Mouse (Mus musculus): ENCODE results near the gene Lamtor2.
A peak's percentile ranks its signal among the peaks of the same experiment; 100 is the strongest.

Gene Lamtor2

DNA sequence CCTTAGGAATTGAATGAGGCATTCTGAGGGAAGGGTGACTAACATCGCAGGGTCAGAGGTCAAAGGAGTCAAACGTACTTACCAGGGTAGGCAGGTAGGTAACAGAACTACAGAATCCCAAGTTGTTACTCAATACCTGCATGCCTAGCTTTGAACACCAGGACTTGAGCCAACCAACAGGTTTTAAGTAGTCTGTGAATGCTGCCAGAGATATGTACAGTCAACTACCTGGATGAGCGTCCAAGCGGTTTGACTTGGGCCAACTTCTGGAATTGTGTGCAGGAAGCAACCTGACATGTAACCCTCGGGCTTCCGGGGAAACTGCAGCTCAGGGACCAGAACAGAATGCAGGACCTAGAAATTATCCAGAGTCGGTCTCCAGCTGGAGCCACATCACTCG, 29.8 kb downstream of the Lamtor2 start:
- DNase-seq = no peak

DNA sequence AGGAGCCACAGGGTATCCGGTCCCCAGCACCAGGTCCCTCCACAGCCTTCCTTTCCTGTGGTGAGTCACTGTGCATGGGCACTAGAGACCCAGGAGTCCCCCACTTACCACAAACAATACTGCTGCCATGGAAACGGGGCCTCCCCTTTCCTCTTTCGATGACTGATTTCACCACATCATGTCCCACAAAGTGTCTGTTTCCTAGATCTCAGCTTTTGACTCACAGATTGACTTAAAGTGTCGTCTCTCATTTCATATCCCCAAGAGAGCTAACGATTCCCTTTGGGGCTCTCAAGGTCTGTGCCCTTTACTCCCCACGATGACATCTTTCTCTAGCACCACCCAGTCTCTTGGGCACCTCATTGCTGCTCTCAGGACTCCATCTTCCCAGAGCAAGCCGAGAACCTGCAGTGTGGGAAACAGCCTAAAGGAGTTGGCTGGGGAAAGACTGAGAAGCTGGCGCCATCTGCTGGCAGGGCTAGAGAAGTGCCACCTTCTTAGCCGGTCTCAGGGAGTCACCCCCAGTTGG, 31.0 kb downstream of the Lamtor2 start:
- DNase-seq = peak; percentile 65

DNA sequence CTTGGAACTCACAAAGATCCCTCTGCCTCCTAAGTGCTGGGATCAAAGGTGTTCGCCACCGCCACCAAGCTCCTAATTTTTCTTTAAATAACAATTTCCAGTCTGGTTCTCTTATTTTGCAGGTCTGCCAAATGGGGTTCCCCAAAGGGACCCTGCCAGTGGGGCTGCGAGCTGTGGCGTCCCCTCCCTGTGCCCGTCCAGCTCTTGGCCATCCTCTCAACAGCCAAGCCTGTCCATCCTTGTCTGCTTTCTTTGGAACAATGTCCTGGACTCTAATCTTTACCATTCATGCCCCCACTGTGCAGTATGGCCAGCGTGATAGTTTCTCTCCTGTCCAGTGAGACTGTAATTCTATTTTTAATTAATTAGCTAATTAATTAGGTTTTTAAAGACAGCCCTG, 31.7 kb downstream of the Lamtor2 start:
- DNase-seq = no peak

DNA sequence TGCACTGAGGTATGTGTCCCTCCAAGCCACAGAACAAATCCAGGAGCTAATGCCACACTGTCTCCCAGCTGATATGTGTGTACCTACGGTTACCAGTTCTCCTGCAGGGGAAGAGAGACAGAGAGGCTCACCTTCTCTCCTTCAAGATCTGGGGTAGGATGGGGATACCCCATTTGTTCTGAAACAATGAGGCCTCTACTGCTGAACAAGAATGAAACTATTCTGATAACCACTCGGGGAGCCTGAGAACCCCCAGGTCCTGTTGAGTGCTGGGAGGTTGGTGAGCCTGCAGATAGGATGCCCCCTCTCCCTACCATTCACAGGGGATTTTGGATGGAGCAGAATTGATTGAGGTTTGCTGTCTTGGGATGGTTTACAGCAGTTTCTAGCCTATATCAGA, 32.8 kb downstream of the Lamtor2 start:
- DNase-seq = no peak

DNA sequence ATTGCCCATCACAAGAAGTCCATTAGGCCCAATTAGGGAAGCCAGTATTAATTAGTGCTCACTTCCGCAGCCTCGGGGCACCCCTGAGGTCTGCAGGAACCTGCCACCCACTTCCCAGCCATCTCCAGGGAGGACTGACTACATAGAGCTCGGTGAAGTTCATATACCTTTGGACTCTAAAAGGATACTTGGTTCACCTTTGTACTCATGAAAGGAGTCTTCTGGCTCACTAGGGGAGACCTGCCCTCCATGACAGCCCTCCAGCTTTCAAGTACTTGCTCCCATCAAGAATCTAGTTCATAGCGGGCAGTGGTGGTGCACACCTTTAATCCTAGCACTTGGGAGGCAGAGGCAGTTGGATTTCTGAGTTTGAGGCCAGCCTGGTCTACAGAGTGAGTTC, 34.5 kb downstream of the Lamtor2 start:
- no peak for DNase-seq

DNA sequence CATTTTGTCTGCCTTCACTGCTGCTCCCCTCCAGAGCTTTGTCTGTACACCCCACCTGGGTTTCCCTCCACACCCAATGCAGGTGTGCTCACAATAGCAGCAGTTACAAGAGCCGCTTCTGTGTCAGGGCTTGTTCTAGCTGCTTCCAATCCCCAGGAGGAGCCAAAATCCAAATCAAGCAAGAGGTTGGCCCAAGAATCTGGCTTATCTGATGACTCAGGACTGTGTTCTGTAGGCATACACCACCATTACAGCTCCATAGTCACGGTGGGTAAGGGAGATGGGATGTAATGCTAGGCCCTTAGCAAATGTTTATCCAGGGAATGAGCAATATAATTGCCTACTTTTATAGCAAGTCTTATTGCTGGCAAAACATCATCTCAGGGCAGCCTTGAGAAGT, 36.5 kb downstream of the Lamtor2 start:
- DNase-seq = no peak

DNA sequence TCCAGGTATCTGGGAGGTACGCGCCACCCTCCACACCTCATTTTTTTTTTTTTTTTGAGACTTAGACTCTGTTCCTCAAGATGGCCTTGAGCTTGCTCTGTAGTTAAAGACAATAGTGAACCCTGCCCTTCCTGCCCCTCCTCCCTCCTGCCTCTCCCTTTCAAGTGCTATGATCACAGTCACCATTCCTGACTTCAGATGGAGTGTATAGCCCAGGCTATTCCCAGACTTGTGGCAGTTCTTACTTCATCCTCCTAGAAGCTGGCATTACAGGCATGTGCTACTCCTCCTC, 37.8 kb downstream of the Lamtor2 start:
- no peak for DNase-seq

DNA sequence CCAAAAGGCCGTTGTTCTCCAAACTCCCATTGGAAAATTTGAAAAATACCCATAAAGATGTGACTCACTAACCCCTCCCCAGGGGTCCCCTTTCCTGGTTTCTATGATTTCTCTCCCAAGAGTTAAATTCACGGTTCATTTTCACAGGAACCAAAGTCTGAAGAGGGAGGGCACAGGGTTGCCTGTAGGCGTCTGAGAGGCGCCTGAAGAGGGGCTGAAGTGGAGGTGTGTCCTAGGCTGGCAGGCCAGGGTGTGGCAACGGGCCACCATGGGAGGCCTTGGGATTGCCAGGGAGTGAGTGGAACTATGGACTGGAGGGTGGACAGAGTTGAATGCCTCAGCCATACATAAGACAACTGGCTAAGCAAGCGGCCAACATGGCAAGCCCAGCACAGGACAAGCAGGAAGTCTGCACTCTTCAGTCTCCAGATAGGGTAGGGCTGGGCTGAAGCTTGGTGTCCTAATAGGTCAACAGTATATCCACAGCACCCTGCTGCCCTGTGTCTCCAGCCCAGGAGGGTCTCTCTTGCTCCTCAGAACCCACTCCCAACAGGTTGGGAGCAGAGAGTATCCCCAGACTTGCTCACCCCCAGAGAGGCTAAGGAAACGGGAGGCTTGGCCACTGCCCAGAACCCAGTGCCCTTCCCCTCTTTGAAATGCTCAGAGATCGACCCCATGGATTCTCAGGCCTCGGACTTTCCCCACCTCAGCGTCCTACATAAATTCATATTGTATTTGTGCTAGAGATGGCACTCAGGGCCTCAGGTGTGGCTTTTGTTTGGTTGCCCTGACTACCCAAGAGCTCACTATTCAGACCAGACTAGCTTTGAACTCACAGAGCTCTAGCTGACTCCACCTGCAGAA, 38.4 kb downstream of the Lamtor2 start:
- no peak for DNase-seq

DNA sequence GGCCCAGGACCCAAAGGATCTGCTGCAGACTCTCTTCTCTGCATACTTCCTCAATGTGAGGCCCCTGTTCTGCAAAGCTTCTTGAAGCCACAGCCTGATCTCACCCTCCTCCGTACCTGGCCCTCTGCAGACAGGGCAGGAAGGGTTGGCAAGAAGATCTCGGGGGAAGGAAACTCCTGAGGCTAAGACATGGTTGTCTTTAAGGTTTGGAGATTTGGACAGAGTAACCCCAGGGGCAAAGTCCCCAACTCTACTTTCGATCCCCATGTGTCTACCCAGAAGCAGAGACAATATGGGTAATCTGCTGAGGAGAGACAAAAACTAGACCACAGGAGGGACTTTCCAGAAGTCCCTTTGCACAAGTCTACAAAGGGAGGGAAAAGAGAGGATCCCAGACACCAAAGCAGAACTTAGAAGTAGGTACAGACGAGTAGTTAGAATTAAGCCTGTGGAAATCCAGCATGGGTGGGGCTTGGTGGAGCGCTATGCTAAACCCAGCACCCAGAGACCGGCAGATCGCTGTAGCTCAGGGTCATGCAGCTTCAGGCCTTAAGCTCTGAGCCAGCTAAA, 39.2 kb downstream of the Lamtor2 start:
- no peak for DNase-seq

DNA sequence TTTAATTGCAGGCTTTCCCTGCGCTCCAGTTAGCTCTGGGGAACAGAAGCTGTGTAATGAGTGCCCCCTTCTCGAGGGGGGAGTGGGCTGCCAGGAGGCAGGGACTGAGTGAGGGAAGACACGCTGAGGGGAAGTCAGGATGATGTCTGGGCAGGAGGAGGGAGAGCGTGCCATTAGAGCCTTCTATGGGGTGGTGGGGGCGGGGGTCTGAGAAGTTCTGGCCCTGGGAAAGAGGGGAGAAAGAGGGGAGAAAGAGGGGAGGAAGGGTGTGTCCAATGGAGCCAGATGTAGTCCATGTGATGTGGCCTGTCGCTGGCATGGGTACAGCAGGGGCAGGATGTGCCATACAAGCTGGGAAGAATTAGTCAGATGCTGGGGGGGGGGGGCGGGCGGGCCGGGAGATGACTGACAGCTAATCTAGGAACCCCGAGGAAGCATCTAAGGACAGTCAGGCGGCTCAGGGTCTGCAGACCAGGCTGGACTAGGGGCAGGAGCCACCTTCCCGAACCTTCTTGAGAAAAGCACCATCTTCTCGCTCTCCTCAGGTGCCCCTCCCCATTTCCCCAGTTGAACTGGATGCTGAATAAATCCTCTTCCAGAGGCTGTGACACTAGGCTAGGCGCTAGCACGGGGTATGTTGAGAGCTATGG, 39.9 kb downstream of the Lamtor2 start:
- DNase-seq = no peak

DNA sequence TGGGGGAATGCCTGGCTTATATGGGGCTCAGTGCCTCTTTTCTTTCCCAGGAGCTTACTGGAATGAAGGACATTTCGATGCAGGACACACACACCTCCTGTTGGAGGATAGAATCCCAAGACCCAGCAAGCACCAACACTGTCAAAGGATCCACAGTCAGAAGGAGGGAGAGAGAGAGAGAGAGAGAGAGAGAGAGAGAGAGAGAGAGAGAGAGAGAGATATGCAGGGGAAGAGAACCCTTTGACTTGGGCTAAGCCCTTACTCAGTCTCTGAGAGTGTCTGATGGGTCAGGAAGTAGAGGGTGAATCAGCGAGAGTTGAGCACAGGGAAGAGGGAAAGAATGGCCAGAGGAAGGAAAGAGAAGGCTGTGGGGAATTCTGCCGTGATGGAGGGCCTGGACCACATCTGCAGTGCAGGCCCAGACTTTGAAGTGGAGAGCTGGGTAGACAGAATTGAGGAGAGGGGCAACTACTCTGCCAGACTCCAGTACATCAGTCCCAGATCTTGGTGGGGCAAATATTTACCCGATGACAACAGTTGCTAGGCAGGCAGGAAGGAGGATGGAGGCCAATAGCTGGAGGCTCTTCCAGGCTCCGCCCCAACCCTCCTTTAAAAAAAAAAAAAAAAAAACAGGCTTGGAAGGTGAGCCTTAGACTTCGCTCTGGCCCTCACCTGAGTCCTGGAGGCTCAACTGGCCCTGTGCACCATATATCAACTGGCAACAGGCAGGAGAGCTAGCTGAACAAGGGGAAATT, 40.6 kb downstream of the Lamtor2 start:
- no peak for DNase-seq

DNA sequence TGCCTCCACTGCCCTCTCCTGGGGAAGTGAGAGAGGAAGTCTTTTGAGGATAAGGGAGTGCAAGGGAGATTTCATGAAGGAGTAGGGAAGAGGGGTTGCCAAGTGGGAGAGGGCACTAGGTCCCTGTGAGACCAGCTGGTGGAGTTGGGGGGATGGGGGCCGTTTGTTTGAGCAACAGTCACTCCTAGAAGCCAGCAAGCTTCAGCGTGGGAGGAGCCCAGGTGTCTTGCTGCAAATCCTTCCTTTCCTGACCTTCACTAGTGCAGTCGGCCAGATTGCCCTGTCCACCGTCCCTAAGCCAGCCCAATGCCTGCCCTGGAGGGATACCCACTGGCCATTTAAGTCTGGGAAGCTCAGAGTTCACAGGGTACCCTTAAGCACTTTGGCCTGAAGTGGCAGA, 41.3 kb downstream of the Lamtor2 start:
- DNase-seq = no peak

DNA sequence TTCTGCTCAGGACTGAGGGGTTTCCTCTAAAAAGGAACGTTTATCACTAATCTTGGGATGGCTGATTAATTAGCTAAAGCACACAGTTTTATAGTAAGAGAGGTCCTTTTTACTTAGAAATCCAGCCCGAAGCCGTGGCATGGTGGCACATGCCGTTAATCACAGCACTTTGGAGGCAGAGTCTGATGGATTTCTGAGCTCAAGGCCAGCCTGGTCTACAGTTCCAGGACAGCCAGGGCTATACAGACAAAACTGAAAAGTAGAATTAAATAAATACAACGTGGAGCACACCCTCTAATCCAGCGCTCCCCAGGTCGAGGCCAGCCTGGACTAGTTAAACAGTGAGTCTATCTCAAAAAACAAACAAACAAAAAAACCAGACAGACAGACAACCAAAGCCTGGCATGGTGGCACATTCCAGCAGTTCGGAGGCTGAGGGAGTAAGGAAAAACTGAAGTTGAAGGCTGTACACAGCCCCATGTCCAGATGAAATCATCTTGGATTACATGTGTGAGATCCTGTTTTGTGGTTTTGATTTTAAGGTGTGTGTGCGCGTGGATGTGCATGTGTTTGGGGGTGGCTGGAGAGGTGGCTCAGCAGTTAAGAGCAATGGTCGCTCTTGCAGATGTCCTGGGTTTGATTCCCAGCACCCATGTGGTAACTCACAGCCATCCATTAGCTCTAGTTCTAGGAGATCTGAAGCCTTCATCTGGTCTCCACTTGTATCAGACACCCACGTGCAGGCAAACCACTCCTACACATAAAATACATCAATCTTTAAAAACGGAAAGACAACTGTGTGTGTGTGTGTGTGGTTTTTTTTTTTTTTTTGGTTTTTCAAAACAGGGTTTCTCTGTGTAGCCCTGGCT, 42.2 kb downstream of the Lamtor2 start:
- DNase-seq = no peak

DNA sequence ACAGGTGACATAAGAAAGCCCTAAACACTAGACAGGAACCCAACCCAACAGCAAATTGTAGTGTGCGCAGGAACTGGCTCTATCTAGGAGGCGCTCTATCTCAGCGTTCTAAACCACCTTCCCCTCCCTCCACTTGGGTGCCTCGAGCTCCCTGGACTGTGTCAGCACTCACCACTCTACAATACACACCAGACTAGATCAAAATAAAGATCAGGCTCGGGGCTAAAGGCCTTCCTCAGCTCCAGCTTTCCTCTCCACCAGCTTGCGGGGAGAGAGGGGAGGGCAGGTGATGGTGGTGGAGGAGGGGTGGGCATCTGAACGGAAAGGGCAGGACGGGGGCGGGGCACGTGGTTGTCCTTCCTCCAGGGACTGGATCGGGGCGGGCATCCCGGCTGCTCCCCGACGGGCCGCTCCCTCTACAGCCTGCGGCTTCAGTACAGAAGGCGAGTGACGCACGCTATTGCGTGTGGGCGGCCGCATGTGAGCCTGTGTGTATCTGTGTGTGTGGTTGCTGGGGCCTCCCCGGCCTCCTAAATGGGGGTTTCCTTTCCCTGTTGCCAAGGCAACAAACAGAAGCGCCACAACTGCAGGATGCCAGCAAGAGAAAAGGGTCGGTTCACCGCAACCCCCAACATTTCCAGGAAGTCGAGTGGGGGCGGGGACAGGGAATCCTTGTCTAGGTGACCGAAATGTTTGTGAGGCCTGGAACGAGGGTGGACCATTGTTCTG, 43.0 kb downstream of the Lamtor2 start, which contains the start of gene Lmna:
Gene Lmna, minus strand, starts transcription at position 265 of the 729 bp plus-strand sequence.
- peak; percentile 94 for DNase-seq

DNA sequence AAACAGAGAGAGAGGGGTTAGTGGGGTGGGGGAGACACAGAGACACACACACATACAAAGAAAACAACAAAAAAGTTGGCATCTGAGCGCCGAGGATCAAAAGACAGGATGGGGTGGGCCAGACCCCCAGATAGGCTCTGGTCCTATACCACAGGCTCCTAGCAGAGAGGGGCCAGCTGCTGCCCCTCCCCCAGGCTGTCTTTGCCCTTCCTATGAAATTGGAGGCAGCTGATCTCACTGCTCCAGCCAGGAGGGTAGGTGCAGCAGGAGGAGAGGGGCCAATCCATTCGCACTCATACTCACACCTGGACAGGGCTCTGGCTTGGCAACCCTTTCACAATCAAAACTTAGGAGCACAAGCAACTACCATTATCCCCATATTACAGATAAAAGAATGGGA, 43.6 kb downstream of the Lamtor2 start:
- DNase-seq = no peak

DNA sequence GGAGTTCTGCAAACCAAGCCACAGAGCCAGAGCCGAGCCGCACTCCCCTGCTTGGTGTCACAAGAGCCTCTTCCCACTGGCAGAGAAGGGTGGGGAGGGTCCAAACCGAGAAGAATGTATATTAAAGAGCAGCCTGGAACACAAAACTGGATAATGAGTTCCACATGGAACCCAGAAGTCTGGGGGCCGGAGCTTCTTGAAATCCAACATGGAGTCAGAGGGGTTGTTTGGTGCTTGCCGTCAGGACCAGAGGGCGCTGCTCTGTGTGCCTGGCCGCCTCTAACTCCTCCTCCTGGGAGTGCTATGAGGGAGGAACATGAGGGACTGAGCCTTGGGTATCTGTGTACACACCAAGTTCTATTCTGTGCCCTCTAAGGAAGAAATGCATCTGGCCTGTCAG, 47.1 kb downstream of the Lamtor2 start:
- DNase-seq = no peak

DNA sequence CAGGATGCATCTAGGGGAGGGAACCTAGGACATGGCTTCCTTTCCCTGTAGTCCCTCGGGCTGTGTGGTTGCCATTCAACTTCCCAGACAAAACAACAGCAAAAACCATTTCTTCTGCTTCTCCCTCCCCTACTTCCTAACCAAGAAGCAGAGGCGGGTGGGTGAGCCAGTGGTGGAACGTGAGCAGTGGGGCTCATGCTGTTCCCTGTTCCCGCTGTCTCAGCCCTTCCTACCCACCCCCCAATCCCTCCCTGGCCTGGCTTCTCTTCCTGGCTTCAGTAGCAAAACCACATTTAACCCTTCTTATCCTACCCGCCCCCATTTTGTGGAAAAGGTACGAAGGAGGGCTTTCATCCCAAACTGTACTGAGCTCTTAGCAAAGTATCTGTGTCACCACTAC, 47.8 kb downstream of the Lamtor2 start:
- DNase-seq = no peak

DNA sequence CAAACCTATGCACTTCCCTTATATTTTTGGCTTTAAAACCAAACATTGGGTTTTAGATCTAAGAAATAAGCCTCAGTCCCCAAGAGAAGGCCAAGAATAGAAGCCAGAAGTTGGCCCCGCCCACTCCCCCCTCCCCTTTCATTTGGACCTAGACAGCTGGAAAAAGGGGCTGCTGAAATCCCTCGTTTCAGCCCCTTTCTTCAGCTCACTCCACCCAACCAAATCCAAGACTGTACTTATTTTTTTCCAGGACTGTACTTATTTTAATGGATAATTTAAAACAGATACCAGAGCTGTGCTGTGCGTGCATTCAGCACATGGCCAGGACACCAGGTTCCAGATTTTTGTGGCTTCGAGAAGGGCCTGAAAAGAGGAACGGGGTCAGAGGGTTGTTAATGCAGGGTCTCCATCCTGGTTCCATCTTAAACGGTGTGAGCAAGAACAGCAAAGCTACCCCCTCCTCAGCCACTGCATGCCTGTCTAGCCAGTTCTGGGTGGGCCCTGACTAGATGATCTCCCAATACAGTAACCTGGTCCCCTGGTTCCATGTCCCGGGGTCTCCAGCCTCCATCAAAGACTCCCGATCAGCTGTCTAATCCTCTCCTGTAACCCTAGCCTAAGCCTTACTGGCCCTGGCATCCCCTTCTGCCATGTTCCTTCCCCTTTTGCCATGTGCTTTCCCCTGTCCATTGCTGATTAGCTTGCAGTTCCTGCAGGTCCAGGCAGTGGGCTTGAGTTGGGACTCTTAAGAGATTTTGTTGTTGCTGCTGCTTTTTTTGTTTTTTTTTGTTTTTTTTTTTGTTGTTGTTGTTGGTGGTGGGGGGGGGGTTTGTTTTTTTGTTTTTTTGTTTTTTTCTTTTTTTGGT, 48.8 kb downstream of the Lamtor2 start:
- no peak for DNase-seq

DNA sequence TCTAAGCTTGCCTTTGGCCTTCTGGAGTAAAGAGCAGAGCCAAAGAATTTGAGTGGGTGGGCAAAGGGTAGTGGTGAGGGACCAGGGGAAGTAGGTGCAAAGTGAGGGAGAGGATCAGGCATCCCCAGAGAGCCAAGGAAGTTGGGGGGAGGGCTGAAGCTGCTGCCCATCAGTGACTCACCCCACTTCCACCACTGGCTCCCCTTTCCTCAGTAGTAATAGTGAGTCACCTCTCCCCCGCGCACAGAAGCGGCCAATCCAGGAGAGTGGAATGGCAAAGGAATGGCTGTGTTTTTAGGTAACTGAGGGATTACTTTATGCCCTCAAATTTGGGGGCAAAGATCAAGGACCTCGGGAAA, 49.4 kb downstream of the Lamtor2 start:
- peak; percentile 79 for DNase-seq

DNA sequence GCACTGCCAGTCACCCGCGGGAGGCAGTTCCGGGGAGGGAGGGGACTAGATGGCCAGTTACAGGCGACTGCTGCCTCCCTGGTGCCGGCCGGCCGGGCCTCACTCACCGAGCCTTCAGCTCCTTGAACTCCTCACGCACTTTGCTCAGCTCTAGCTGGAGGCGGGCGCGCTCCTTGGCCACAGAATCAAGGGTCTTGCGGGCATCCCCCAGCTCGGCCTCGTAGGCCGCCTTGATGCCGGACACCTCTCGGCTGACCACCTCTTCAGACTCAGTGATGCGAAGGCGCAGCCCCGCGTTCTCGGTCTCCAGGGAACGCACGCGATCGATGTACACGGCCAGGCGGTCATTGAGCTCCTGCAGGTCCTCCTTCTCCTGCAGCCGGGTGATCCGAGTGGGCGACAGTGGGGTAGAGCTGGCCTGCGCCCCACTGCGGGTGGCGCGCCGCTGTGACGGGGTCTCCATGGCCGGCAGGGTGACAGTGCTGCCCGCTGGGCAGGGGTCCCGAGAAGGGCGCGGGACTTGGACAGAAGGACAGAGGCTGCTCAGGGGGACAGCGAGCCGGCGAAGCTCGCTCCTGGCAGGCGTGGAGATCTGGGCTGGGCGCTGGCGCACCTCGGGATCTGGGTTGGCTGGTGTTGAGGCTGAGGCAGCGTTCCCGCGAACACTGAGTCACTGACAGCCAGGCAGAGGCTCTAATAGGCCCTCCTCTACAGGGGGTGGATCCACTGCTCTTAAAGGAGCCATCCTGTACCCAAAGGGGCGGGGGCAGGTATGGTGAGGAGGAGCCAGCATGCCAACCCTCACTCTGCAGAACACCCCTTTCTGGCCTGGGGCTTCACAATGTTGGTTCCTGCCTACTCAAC, 50.0 kb downstream of the Lamtor2 start:
- peak; percentile 94 for DNase-seq
